Mouse (Mus musculus) telencephalon, adult 2 months (tissue): Measurements from ENCODE around the gene Bad.
A peak's percentile ranks its signal among the peaks of the same experiment; 100 is the strongest.
"Not testable (repeated sequence)": the region's sequence is repeated elsewhere in the genome, so short reads cannot be mapped to it uniquely, and the experiment has no call there.

Experiments used
- DNase-seq: peaks from one replicate; pipeline ENCODE4 v3.0.0-alpha.2; 2011; ENCODE audit warnings: low read depth, low spot score

Bad gene

DNA sequence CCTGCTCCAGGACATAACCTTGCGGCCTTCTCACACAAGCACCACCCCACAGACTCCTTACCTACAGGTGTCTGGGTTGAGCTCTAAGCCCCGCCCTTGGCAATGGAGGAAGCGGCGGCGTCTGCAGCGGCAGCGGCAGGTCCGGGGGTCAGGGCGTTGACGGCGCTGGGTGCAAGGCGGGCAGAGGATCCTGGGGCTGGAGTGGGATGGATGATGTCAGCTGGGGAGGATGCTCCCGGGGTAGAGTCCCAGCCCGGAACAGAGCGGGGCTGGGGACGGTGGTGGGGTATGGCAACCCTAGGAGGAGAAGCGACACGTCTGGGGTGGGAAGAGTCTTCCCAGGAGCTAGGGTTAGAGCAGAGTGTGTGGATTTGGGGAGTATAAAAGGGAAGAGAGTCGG is 43.6 kb downstream of the Bad start:
- DNase-seq = no peak

- no peak for DNase-seq
These were observed 44.5 kb downstream of the Bad start for GRCm38 (mm10) chr19:6985951-6986708.

DNA sequence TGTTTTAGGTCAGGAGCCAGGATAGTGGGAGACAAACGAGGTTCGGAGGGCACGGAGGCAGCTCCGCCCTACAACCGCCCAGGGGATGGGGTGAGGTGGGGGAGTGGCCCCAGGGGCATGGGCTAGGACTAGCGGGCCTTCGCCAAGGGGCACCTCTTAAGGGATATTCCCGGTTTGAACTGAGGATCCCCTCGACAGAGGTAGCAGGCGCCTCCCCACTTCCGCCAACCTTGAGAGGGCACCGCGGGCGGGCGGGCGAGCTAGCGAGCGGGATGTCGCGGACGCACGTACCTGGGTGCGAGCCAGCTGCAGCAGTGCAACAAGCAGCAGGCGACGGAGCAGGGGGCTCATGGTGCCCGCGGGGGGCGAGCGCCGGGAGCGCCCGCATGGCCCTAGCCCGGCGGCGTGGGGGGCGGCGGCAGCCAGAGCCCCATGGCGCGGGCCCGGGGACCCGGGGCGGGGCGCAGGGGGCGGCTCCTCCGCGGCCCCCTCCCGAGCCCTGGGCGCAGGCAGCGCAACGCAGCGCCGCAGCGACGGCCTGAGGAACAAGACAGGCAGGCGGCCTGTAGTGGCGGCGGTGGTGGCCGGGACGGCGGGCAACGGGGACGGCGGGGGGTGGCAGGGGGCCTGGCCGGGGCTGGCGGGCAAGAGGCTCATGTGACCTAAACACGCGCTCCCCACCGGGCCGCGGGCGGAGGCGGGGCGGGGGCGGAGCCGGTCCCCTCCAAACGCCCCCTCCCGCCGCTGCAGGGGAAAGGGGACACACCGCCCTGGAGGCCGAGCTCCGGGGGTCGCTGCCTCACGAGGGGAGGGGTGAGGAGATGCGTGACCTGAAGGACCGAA is 45.6 kb downstream of the Bad start, which contains the start of gene Vegfb:
Vegfb (minus strand) TSS at position 591 of the 843 bp plus-strand sequence.
- no peak for DNase-seq

DNA sequence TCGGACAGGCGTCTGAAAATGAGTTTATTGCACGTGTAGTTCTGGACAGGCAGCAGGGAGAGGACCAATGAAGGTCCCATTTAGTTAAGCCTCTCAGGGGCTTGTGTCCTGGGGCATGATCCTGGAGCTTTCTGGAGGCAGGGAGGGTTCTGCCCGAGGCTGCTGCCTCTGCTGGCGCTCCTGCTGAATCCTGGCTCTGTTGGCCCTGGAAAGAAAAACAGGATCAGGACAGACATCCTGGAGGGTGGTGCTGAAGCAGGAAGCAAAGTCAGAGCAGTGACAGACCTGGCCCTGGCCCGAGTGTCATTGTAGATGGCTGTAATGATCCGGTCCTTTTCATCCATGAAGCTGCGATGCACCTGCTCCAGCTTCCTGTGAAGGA is 46.2 kb downstream of the Bad start:
- no peak for DNase-seq

- DNase-seq = no peak
These were observed 47.6 kb downstream of the Bad start for GRCm38 (mm10) chr19:6989251-6989650.

DNA sequence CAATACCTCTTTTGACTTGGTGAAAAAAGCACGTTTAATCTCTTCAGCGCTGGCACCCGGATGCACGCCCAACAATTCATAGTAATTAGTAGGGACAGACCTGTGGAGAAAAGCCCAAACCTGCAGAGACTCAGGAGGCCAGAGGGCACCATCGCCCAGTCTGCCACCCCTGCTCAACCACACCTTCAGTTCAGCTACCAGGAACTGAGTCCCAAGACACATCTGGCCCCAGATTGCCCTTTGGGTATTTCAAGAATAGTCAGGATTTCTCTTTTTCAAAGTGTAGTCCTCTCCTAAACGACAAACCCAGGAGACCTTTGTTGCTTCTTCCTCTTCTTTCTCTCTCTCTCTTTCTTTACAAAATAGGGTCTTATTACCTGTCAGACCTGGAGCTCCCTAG is 49.1 kb downstream of the Bad start:
- DNase-seq = no peak

GRCm38 (mm10) chr19:6991166-6991565 is 49.5 kb downstream of the Bad start:
- DNase-seq = not testable (repeated sequence)

DNA sequence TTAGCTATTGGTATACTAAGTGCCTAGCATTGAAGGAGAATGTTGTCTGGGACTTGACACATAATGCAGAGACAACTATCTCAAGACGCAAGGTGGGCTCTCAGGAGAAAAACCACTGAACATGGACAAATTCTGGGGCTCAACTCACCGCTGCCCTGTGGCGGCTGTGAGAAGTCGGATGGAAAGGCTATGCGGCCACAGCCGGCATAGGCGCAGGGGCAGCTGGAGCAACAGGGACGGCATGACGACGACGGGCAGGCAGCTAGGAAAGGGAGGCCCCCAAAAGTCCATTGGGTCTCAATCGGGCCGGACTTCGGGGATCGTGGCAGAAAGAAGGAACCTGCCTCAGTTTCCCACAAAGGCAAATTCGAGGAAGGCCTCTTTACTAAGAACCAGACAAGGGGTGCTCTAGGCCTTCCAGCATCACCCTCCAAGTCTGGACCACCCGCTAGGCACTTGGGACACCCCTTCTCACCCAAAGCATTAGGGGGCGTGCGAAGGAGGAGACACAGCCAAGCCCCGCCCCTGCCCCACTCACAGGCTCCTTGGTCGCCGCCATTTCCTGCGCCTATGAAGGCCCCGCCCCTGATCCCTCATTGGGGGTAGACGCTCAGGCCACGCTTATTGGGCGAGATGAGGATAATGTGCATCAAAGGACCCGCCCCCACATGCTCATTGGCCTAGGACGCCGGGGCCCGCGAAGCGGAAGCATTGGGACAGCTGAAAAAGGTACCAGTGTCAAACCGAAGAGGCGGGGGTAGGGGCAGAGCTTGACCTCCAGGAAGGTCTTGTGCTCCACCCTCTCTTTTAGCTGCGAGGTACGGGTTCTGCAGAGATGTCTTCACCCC is 50.6 kb downstream of the Bad start, which contains the start of gene Dnajc4:
Dnajc4 (minus strand) TSS at position 562 of the 848 bp plus-strand sequence.
- peak; percentile 95 for DNase-seq

DNA sequence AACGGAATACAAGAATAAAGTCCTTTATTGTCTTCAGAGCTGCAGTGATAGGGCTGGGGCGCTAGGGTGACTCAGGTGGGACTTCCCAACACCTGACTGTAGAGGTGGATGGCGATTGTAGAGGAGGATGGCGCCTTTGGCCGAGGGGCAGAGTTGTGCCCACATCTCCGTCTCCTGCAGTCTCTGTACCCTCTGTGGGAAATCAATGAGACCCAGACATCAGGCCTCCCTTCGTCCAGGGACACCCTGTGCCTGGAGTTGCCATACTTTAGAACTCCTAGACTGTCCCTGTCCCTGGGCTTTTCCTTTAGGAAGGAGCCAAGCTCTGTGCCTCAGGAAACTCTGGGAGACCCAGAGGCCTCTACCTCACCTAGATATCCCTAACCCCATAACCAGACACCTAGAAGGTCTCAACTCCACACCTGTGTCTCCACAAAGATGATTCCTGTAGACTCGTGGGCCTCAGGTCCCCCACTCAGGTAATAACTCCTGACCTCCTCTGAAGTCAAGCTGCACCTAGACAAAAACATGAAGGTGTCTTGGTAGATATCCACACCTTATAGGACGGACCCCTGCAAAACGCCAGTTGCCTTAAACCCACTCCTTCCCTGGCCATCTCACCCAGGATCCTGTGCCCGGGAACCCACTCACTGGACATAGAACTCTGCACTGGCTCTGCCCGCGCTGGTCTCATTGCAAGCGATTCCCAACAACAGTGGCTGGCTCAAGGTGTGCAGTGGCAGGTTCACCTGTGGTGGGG is 51.5 kb downstream of the Bad start:
- no peak for DNase-seq

DNA sequence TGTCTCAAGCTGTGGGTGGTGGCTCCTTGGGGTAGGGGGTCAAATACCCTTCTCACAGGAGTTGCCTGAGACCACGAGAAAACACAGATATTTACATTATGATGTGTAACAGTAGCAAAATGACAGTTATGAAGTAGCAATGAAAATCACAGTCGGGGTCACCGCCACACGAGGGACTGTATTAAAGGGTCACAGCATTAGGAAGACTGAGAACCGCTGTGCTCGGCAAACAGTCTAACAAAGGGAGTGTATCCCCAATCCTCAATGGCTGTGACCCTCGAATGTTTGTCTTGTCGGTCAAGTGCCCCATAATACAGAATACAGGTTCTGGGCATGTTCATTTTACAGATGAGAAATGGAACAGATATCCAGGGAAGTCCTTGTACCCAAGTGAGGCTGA is 52.3 kb downstream of the Bad start:
- DNase-seq = no peak

DNA sequence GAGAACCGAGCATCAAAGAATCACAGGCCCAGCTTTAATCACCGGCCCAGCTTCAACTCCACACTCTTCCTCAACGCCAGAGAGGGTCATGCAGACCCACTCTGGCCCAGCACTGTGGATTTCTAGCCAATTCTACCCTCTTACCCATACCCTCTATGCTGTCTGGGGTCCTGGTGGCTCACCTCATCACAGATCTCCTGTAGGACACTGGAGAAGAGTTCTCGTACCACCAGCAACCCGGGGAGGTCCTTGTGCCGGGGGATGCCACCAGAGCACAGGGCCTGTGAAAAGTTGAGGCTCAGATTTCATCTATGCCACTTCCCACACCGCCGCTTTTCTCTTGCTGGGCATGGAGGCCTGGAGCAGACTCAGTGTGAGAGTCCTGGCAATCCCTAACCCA is 52.8 kb downstream of the Bad start:
- DNase-seq = no peak

DNA sequence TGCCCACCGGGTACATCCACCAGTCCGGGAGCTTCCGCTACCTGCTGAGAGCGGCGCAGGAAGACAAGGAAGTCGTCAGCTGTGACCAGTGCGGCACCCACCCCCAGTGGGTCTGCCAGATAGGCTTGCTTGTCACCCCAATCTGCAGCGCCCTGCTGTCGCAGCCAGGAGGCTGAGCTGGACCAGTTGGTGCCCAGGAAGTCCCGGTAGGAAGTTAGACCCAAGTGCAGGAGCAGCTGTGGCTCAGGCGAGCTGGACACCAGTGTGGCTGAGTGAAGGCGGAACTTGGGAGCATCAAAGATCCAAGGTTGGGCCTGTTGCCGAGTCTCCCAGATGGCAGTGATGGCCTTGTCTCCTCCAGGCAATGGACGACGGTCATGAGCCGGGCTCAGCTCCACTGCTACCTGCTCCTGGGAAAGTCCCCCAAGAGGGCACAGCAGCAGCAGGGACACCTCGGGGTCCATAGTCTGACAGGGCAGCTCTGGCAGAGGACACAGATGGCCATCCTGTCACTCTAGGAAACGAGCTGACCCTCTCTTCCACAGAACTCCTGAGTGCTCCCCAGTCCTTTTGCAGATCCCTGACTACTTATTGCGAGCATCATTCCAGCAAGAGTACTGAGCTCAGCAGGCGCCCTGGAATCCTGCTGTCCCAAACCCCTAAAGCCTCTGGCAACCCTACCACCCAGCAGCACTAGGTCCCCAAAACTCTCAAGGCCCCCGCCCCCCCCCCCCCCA is 53.8 kb downstream of the Bad start:
- DNase-seq = no peak

DNA sequence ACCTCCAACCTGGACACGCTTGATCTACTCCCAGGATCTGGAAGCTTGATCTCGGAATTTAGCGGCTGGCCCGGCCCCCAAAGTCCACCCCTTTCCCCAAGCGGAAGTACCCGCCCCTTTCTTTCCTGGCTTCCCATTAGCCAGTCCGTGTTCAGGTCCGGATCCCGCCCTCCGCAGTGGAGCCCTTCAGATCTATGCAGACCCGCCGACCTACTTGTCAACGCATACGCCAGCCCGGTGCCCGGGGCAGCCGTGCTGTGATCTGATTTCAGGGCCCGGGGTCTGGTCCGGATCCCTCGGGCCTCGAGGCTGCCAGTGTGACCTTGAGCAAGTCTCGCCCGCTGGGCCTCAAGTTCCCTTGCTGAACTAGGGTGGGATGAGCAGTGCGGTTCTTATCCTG is 54.3 kb downstream of the Bad start, which contains the start of the genes Nudt22 and Trpt1:
Nudt22 (minus strand) TSS at position 112 of the 400 bp plus-strand sequence.
Trpt1 (plus strand) TSS at position 126 of the 400 bp plus-strand sequence.
- no peak for DNase-seq

DNA sequence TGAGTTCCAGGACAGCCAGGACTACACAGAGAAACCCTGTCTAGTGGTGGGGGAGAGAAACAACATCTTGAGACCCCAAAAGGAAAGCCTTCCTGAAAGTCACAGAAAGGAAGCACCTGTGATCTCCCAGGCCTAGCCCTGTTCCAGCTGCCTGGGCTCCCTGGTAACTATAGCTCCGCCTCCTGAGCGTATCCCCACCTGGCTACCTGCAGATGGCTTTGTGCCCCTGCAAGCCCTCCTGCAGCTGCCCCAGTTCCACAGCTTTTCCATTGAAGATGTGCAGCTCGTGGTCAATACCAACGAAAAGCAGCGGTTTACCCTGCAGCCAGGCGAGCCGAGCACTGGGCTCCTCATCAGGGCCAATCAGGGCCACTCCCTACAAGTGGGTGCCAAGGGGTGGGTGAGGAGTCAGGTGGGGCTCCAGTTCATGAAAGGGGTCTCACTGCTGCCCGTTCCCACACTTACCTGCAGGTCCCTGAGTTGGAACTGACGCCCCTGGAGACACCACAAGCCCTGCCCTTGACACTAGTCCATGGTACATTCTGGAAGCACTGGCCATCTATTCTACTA is 56.1 kb downstream of the Bad start:
- no peak for DNase-seq

DNA sequence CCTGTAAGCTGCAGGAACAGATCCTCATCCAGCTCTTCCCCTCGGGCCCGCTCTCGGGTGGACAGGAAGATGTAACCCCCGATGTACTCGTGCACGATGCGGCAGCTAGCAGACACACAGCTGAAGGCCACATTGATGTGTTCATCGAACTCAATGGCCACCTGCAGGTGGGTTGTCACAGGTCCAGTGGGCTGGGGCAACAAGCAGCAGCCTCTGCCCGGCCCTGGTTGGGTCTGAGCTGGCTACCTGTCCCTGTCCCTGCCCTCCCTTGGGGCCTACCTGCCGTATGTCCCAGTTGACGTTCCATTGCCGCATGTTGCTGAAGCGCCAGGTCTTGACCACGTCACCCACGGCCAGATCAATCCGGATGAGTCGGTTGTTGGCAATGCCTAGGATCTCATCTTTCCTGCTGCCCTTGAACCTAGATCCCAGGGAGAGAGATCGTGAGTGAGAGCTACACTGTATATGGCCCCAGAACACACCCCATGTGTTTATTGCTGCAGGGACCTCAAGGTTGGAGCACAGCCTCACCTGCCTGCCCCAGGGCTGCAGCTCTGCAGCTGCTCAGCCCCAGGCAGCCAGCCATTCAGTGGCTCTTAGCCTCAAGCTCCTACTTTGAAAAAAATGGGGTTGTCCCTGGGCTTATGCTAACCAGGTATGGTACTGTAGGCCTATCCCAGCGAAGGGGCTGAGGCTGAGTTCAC is 57.9 kb downstream of the Bad start:
- DNase-seq = no peak
